Mouse (Mus musculus): Measurements from ENCODE around the gene Raly. TPM values are rescaled to one million over a fixed set of nuclear protein-coding genes. Genes with fewer than 3 reads are reported as not detected.

The Raly gene
- total RNA-seq, 2 experiments from 2014 or later = 93.2 to 101 TPM

- no peak overlapping the region for H3K4me3 ChIP-seq
- TF ChIP-seq CTCF (IDR thresholded peaks at IDR 0.05) = no peak
- no peak overlapping the region for H3K27ac ChIP-seq
- intact Hi-C loops (cut with DNase I) = no loop called here
- no peak for DNase-seq (ENCODE audit: extremely low spot score in 1 of 2, low spot score in 2 of 2)
Measured at GRCm38 (mm10) chr2:154915922-154916541, 125.1 kb downstream of the Raly start.

GRCm38 (mm10) chr2:154916547-154916946 lies 125.7 kb downstream of the Raly start:
- Histone ChIP-seq H3K27ac (no peak overlapping the region), H3K4me3 (no peak overlapping the region)
- intact Hi-C loops (cut with DNase I) = no loop called here
- TF ChIP-seq CTCF (IDR thresholded peaks at IDR 0.05) = peak; percentile 55
- peak in 1 of 2 experiments; percentile 9 for DNase-seq (ENCODE audit: extremely low spot score in 1 of 2, low spot score in 2 of 2)

Other genes with a start within 250 kb of the Raly start
- under 1 TPM in 1 of 2 experiments, not detected in 1; 0.70 TPM for gene 1700003F12Rik, start 244.0 kb upstream of the Raly start, total RNA-seq (2021)
- not detected for gene Actl10, start 239.3 kb upstream of the Raly start, total RNA-seq (2021)
- 10 to 100 TPM; 79.3 to 82.7 TPM for gene Necab3, start 232.2 kb upstream of the Raly start, total RNA-seq (2021)
- gene E2f1, start 221.2 kb upstream of the Raly start, total RNA-seq (2021) = 10 to 100 TPM in 1 of 2 experiments, 1 to 10 TPM in 1; 10.0 to 11.5 TPM
- gene Pxmp4, start 187.4 kb upstream of the Raly start, total RNA-seq (2021) = 10 to 100 TPM; 12.8 to 14.2 TPM
- gene Zfp341, start 177.8 kb upstream of the Raly start, total RNA-seq (2021) = 10 to 100 TPM; 11.1 to 11.7 TPM
- gene 4930519P11Rik, start 177.7 kb upstream of the Raly start, total RNA-seq (2021) = not detected
- gene Chmp4b, start 139.4 kb upstream of the Raly start, total RNA-seq (2021) = 100 to 1,000 TPM; 215 to 217 TPM
- not detected for gene Gm14214, start 21.1 kb upstream of the Raly start, total RNA-seq (2021)
- not detected for gene a, start 306 bp downstream of the Raly start, total RNA-seq (2021)
- gene Eif2s2, start 101.8 kb downstream of the Raly start, total RNA-seq (2021) = 10 to 100 TPM; 46.3 to 47.8 TPM
- under 1 TPM; 0.09 to 0.35 TPM for gene Gm14226, start 227.2 kb downstream of the Raly start, total RNA-seq (2021)

Data from left cerebral cortex, adult 2 months (tissue).